Mouse (Mus musculus) left cerebral cortex, adult 2 months (tissue): ENCODE results near the gene Alkbh3. TPM values are rescaled to one million over a fixed set of nuclear protein-coding genes. Genes with fewer than 3 reads are reported as not detected.

Source experiments
- DNase-seq, 2 experiments: peaks; one replicate each; pipeline ENCODE4 v3.0.0; 2021 to 2022; ENCODE audit warnings: low spot score in 2 of 2, mixed read lengths in 1 of 2; ENCODE audit errors: extremely low spot score in 1 of 2
- H3K27ac ChIP-seq: fragments of 200-600 bp; 2 replicates; pipeline ENCODE4 v1.8.1; 2022
- H3K4me3 ChIP-seq: fragments of 200-600 bp; 2 replicates; pipeline ENCODE4 v1.8.1; 2022
- CTCF ChIP-seq: fragments of 200-600 bp; IDR thresholded peaks from 2 replicates; pipeline ENCODE4 v1.8.1; 2022; ENCODE audit warnings: antibody characterized with exemption, mild to moderate bottlenecking, moderate library complexity
- intact Hi-C: fragments of 180-260 bp; cut with DNase I; formaldehyde crosslinking; loops from one replicate; pipeline ENCODE4 v1.15.1; 2025
- long read RNA-seq, 2 experiments: library from polyadenylated mRNA; stranded (forward); transcript quantifications; one replicate each; pipeline ENCODE4 v2.0.0; 2021; ENCODE audit warnings: borderline mapping rate in 2 of 2
- total RNA-seq, 2 experiments: library from RNA; stranded (reverse); gene quantifications; 2 replicates each; pipeline ENCODE4 v1.2.3; 2021

The Alkbh3 gene
- 10 to 100 TPM; 26.1 to 28.1 TPM for total RNA-seq
- long read RNA-seq, experiment 1, partial matches to known transcripts: 2 of 10 reads
- long read RNA-seq, experiment 1, other reads (novel, unspliced or antisense): 7 of 10 reads
- long read RNA-seq, experiment 2, partial matches to known transcripts: 2 of 10 reads
- long read RNA-seq, experiment 2, other reads (novel, unspliced or antisense): 5 of 10 reads

DNA sequence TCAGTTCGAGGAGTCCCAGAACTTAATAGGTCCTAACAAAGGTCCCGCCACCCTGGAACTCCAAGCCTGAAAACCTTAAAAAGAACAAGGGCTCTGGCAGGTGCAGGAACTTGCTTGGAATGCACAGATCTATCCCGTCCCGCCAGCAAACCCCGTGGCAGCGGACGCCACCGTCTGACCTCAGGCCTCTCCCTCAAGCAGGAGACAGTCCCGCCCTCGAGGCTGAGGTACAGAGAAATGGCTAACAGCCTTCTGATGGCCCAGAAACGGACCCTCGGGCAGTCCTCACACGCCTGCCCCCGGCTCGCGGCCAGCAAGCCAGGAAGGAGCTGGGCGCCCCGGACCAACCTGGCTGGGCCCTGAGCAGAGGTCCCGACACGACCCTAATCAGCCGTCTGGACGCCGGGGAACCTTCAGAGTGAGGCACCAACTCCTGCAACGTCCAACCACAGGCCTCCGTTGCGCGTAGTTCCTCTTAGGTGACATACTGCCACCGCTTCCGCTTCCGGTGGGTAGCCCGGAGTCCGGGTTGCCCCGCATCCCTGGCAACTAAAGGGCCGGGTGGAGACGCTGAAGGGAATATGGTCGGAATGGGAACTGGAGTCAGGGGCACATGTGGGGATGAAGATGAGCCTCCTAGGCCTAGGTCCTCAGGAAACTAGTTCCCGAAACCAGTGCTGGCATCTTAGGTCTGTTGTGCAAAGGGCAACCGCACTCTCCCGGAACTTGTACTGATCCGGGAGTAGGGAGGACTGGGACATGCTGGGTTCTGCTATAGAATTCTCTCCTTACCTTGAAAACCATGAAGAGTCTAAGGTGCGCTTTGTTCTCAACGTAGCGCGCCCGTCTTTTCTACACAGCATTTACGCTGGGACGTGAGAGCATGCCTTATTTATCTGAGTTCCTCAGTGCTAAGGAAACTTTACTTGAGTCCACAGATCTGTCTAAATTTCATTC, at the start of gene Alkbh3:
Gene Alkbh3 (minus strand): TSS at position 473 of the 957 bp plus-strand sequence.
- Histone ChIP-seq H3K27ac (peak within 1 kb of the TSS; percentile 86), H3K4me3 (peak within 1 kb of the TSS; percentile 97)
- intact Hi-C loops: no loop called here
- TF ChIP-seq CTCF: no peak
- peak; percentile 93 to 96 for DNase-seq

DNA sequence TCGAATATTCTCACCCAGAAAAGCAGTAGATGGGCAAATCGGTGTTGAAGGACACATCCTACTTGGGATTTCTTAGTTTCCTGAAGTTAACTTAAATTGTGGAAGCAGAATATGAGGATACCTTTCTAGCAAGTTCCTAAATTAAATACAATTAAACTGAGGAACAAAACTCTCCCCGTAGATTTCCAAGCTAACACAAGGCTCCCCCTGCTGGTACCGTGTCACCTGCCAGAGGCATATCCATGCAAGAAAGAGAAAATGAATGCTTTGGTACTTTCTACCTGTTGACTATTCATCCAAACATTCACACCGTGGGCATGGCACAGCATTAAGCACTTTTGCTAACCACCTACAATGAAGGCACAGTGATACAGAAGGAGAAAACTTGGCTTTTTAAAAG, 48.9 kb upstream of the Alkbh3 start:
- Histone ChIP-seq H3K4me3 (no peak overlapping the region), H3K27ac (no peak overlapping the region)
- DNase-seq: peak in 1 of 2 experiments; percentile 43
- intact Hi-C loops: loop anchor here (5.0 kb wide), 2 partner anchors 78 to 233 kb away; no protein-coding TSS in a partner anchor
- TF ChIP-seq CTCF: peak; percentile 60

DNA sequence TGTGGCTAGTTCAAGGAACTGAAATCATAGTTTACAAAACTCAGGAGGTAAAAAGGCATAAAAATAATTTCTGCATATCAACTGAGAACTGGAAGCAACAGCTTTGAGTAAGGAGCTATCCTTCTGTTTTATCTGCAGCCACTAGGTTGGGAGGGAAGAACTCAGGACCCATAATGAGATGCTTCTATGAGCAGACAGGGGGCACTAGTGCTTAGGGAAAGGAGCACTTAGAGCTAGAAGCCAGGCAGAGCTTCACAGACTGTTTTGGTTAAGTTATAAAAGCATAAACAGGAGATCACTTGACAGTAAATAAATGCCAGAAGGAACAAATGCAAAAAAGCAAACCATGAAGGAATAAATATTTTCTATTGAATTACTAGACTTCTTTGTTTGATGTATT, 44.2 kb upstream of the Alkbh3 start:
- Histone ChIP-seq H3K4me3 (no peak overlapping the region), H3K27ac (no peak overlapping the region)
- peak; percentile 90 for TF ChIP-seq CTCF
- peak; percentile 25 to 28 for DNase-seq
- intact Hi-C loops: loop anchor here (5.0 kb wide), 2 partner anchors 82 to 237 kb away; no protein-coding TSS in a partner anchor

DNA sequence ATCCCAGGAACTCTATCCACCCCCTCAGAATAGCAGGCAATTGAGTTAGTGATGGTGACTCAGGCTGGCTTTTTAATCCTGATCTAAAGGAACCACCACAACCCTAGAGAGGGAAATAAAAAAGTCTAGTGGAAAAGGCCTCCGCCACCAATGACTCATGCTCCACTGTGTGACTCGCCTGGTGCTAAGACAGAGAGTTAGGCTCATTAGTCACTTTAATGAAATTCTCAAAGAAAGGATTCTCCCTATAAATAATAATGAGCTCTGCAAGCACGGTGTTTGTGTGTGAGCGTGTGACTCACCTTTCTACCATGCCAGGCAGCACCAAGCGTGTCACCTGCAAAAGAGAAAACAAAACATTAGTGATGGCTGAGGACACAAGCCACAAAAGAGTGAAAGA, 41.3 kb upstream of the Alkbh3 start:
- Histone ChIP-seq H3K27ac (no peak overlapping the region), H3K4me3 (no peak overlapping the region)
- no peak for TF ChIP-seq CTCF
- intact Hi-C loops: loop anchor here (2.0 kb wide), 1 partner anchor 195 kb away; no protein-coding TSS in a partner anchor
- peak; percentile 23 to 46 for DNase-seq

DNA sequence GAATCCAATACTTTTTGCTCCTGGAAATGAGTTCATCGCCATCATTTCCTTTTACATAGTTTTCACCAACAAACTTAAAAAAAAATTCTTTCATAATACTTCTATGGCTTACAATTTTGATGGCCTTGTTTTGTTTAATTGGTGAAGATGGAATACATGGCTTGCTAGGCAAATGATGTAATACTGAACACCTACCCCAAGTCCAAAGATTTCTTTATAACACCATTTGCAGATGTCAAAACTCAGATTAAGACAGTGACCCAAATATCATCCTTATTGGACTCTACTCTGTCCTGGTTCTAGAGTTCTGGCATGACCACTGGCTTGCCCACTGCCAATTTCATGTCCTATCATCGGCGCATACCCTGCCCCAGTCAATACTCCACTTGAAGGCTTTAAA, 40.3 kb upstream of the Alkbh3 start:
- DNase-seq: no peak
- no peak for TF ChIP-seq CTCF
- intact Hi-C loops: no loop called here
- Histone ChIP-seq H3K27ac (no peak overlapping the region), H3K4me3 (no peak overlapping the region)

DNA sequence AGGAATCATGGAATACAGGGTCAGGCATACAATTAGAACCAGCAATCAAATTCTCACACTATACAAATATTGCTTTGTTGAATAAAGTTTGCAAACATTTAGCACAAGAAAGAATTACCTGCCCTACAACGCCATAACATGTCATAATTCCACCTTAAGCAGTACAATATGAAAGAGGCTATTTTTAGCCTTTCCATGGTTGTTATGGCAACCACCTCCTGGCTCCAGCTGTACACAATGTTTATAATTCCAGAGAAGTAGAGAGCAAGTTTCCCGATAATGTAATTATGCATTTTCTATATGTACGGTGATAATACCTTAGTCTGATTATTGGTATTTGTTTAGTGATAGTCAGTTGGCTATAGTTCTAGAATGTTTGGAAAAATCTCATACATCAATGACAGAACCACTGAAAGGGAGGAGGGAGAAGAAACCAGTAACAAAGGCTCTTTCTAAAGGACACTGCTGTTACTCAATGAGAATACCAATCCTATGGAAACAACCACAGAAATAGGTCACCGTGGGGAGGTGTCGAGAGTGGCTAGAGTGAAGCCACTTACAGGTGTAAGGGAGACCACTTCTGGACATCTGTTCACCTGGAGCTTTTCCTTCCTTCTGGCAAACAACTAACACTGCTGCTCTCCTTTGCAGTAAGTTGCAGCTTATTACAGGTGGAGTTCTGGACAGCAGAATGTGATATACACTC, 39.0 kb upstream of the Alkbh3 start:
- intact Hi-C loops: no loop called here
- TF ChIP-seq CTCF: no peak
- DNase-seq: no peak
- no peak overlapping the region for H3K4me3 ChIP-seq
- H3K27ac ChIP-seq: no peak overlapping the region

DNA sequence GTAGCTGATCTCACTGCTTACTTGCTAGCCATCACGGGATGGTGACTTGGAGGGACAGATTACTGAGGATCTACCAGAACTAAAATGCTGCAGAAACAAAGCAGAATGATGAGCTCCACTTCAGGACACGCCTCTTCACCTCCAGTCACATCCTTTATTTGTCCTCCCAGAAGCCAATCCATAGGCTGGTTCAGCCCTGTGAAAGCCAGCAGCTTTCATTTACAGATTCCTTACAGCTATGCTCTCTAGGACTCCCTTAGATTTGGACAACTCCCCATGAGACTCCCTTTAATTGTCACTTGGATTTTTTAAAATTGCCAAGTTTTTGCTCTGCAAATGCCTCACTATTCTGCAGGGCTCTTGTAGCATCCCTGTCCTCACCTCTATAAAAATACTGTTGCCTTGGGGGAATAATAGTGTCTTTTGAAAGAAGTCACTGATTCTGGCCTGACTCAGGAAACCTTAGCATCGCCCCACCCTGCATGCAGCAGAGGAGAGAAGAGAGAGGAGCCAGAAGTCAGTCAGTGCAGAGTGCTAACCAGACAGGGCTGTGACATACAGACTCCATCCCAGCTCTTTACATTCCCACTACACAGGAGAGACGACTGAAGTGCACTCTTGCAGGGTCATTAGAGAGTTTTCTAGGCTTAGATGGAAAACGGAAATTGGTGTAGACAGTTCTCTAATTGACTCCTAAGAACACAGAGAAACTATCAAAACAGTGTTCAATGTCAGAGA, 38.3 kb upstream of the Alkbh3 start:
- TF ChIP-seq CTCF: no peak
- H3K27ac ChIP-seq: no peak overlapping the region
- DNase-seq: no peak
- H3K4me3 ChIP-seq: no peak overlapping the region
- intact Hi-C loops: no loop called here

DNA sequence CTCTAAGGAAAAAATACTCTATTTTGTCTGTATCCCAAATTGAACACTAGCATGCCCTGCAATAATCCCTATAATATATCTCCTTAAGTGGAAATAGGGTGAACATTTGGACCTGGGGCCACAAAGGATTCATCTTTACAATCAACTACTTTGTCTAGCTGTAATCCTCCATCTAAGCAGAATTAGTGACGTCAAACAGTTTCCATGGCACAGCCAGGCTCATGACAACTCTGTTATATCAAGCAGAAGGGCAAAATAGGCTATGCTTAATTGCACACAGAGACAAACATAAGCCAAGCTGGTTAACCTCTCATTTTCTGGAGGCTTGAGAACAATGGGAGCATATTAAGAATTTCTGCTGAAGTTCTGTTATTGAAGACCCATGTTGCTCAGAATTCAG, 37.7 kb upstream of the Alkbh3 start:
- Histone ChIP-seq H3K4me3 (no peak overlapping the region), H3K27ac (no peak overlapping the region)
- intact Hi-C loops: no loop called here
- DNase-seq: no peak
- no peak for TF ChIP-seq CTCF

DNA sequence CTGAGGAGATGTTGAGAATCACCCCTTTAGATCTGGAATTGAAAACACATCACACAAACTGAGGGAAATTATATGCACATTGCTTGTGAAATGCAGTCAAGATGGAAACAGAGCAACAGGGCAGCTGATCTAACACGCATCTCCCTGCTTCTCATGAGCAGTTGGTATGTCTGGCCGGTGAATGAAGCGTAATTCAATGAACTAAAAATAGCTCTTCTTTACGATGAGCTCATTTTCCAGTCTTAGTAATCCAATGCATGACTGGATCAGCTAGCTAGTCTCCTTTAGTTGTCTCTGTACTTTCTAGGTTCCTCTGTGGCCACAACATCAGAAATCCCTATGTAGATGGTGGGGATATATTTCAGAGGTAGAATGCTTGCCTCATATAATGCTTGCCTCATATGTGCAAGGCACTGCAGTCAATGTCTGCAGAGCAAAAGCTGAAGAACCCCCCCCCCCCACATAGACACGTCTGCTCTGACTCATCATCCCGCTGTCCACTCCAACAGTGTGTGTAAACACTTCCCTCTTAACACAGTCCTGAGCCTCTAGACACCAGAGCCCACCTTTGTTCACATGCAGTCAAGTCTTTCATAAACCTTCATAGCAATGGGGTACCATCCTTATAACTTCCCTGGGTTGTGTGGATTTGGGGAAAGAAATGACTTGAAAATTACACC, 34.9 kb upstream of the Alkbh3 start:
- Histone ChIP-seq H3K27ac (no peak overlapping the region), H3K4me3 (no peak overlapping the region)
- intact Hi-C loops: no loop called here
- TF ChIP-seq CTCF: no peak
- no peak for DNase-seq

DNA sequence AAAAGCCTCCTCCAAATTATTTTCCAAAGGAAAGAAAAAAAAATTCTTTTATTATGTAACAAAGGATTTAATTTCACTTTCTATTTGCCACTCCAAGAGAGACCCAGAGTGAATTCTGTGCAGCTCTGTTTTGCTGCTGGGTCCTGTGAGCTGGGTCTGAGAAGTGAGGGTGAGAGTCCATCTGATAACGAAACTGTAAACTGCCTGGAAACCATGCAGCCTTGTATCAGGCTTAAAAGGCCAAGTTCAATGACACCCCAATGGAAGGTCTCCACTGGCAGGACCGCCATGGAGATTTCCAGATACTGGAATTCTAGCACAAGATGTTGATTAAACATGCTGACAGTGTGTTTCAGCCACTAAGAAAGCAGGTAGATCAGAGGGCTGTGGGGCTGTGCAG, 33.6 kb upstream of the Alkbh3 start:
- Histone ChIP-seq H3K4me3 (no peak overlapping the region), H3K27ac (no peak overlapping the region)
- no peak for TF ChIP-seq CTCF
- intact Hi-C loops: no loop called here
- no peak for DNase-seq

DNA sequence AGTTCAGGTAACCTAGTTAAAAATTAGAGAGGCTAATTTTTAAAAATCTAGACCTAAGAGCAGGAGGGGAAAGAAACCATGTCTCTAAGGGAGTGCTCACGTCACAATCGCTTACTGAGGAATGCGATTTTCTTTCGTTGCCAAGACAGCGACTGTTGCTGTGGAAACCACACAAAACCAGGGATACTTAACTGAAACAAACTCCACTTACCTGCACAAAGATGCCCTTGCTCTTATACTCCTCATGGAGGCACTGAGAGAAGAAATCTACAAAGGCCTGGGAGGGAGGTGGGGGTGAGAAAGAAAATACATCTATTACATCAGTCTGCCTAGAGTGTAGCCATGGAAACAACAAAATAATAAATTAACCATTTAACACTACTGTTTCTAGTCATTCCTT, 33.1 kb upstream of the Alkbh3 start:
- intact Hi-C loops: no loop called here
- Histone ChIP-seq H3K27ac (no peak overlapping the region), H3K4me3 (no peak overlapping the region)
- no peak for TF ChIP-seq CTCF
- peak in 1 of 2 experiments; percentile 29 for DNase-seq
